Mouse (Mus musculus) liver, adult 2 months (tissue): ENCODE results near the gene Chkb.

Experiments
- CTCF ChIP-seq: fragments of 200-500 bp; IDR thresholded peaks from 2 replicates; pipeline ENCODE4 v1.5.1; 2011; ENCODE audit warnings: low read depth, low read length, control low read depth
- POLR2A ChIP-seq: fragments of 200-500 bp; IDR thresholded peaks from 2 replicates; pipeline ENCODE4 v1.6.1; 2011; ENCODE audit warnings: low read length, control low read depth; ENCODE audit not compliant: insufficient read depth; ENCODE audit errors: extremely low read depth

GRCm38 (mm10) chr15:89379429-89379828 lies 50.3 kb downstream of the Chkb start:
- TF ChIP-seq CTCF: no peak
- TF ChIP-seq POLR2A: no peak
